Mouse (Mus musculus) heart, adult 2 months (tissue): Measurements from ENCODE around the gene Mmgt2.
A peak's percentile ranks its signal among the peaks of the same experiment; 100 is the strongest.

Experiments used
- CTCF ChIP-seq: fragments of 200-600 bp; IDR thresholded peaks from 2 replicates; pipeline ENCODE4 v1.8.1; 2022; ENCODE audit warnings: antibody characterized with exemption, mild to moderate bottlenecking, moderate library complexity
- EP300 ChIP-seq: fragments of 200-500 bp; IDR thresholded peaks from 2 replicates; pipeline ENCODE4 v1.6.1; 2011; ENCODE audit warnings: low read depth, low read length, control low read depth; ENCODE audit not compliant: insufficient read depth
- POLR2A ChIP-seq: fragments of 200-500 bp; IDR thresholded peaks from 2 replicates; pipeline ENCODE4 v1.6.1; 2011; ENCODE audit warnings: mild to moderate bottlenecking, low read depth, low read length, control low read depth; ENCODE audit not compliant: insufficient read depth

DNA sequence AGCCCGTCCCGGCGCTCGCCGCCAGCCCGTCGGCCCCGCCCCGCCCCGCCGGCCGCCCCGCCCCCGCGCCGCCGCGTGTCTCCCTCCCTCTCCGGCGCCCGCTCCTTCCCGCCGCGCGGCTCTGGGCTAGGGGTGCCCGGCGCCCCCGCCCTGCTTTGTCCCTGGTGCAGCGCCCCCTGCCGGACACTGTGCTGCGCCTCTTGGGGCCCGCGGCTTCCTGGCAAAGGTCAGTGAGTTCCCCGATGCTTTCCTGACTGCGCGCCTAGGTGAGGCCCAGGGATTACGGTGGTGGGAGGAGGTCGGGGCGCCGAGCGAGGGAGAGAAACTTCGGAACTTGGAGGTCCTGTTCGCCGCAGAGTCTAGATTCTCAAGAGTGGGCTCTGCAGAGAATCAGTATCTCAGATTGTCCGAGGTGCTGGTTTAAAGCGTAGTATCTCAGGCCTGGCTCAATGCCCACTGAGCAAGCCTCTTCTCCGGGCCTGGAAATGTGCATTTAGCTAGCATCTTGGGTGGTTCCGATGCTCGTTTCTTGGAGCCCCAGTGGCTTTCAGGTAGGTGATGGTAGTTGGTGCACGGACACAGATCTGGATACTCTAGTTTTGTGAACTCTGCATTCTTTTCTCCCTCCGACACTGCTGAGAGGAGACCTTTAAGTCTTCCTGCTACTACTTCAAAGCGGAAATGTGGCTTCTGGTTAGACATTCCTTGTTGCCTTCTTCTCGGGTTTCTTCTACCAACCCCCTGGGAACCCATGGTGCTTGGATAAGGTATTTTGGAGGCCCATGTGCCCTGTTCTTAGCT lies at the start of gene Mmgt2:
- TF ChIP-seq EP300 (no peak), CTCF (peak; percentile 80), POLR2A (no peak)
